Mouse (Mus musculus) forebrain, postnatal 0 days (tissue): ENCODE data around the gene Cluap1. TPM values are rescaled to one million over a fixed set of nuclear protein-coding genes. Genes with fewer than 3 reads are reported as not detected.

Experiments
- ATAC-seq: fragments of 200-750 bp; cut with Nextera tagmentation; 2 replicates; pipeline ENCODE4 v1.8.0; 2017; ENCODE audit warnings: mild to moderate bottlenecking, moderate library complexity
- DNase-seq: peaks from one replicate; pipeline ENCODE4 v3.0.0-alpha.2; 2015
- H3K27ac ChIP-seq: fragments of 300-500 bp; sonication (generic); 2 replicates; pipeline ENCODE4 v1.5.1; 2014; ENCODE audit warnings: low read depth, mild to moderate bottlenecking, antibody characterized with exemption, low read length, moderate library complexity, mixed read lengths
- H3K27me3 ChIP-seq: fragments of 300-500 bp; sonication (generic); 2 replicates; pipeline ENCODE4 v1.6.1; 2014; ENCODE audit warnings: mild to moderate bottlenecking, low read length, mixed read lengths; ENCODE audit not compliant: insufficient read depth
- H3K36me3 ChIP-seq: fragments of 300-500 bp; sonication (generic); 2 replicates; pipeline ENCODE4 v1.6.1; 2014; ENCODE audit warnings: mild to moderate bottlenecking, moderate library complexity; ENCODE audit not compliant: insufficient read depth
- H3K4me1 ChIP-seq: fragments of 300-500 bp; sonication (generic); 2 replicates; pipeline ENCODE4 v1.6.1; 2014; ENCODE audit warnings: antibody characterized with exemption; ENCODE audit not compliant: insufficient read depth
- H3K4me2 ChIP-seq: fragments of 300-500 bp; sonication (generic); 2 replicates; pipeline ENCODE4 v1.6.1; 2014; ENCODE audit warnings: low read depth, mild to moderate bottlenecking, moderate library complexity
- H3K4me3 ChIP-seq: fragments of 300-500 bp; sonication (generic); 2 replicates; pipeline ENCODE4 v1.5.1; 2014; ENCODE audit warnings: low read depth, low read length, mixed read lengths
- H3K9ac ChIP-seq: fragments of 300-500 bp; sonication (generic); 2 replicates; pipeline ENCODE4 v1.6.1; 2014; ENCODE audit warnings: mild to moderate bottlenecking
- H3K9me3 ChIP-seq: fragments of 300-500 bp; sonication (generic); 2 replicates; pipeline ENCODE4 v1.6.1; 2016; ENCODE audit warnings: low read length
- CTCF ChIP-seq: sonication (generic); IDR thresholded peaks from 2 replicates; pipeline ENCODE4 v1.5.1; 2016; ENCODE audit warnings: antibody characterized with exemption, control low read depth, low read depth
- WGBS: fragments of 180-500 bp; shearing (Covaris S2); extraction: QIAGEN DNeasy Blood & Tissue Kit; methylation state at CpG from one replicate; pipeline ENCODE4 v1.1.7; 2014; 5-methylcytosine and 5-hydroxymethylcytosine counted together
- polyA plus RNA-seq: library from polyadenylated mRNA; unstranded; fragments of >200 nt; fragmentation: Nextera tagmentation; extraction: Ambion mirVana; gene quantifications from 2 replicates; pipeline ENCODE4 v1.2.1, GENCODE M21; 2015
- total RNA-seq: library from RNA; depleted of rRNA; stranded (reverse); fragments of >200 nt; gene quantifications from 2 replicates; pipeline ENCODE4 v1.2.3, GENCODE M21; 2014

Cluap1 gene
- total and polyA plus RNA-seq, 2 experiments from 2014 or later = 36.9 to 45.2 TPM

DNA sequence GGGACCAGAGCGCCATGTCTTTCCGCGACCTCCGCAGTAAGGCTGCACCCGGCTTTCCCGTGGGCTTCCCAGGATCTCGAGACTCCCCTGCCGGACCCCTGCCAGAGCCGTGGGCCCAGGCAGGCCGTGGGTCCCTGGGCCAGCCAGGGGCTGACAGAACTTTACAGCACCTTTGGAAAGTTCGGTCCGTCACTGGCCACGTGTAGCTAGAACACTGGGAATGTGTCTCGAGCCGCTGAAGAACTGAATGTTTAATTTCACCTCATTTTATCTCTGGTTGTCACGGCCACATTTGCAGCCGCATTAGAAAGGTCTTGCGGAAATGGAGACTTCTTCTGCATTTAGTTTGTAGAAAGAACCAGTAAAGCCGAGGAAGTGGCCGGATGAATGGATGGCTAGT is 517 bp downstream of the Cluap1 start:
- 5% methylated on average over 20 of the region's 20 CpGs for WGBS

DNA sequence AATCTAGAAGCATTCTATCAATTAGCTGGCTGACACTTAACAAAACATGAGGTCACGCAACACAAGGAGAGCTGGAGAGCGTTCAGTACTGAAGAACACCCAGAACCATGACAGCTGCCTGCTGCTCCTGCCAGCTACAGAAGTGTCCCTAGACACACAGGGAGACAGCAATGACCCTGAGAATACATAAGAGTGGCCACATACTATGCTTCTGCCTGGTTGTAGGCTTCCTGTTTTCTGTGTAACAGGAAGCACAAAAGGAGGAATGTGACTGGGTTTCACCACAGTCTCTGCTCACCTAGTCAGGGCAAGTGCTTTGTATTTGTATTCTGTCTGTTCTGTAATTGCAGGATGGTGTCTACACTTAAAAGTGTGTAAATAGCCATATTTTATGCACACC is 12.2 kb downstream of the Cluap1 start:
- Histone ChIP-seq H3K27me3 (no peaks in the 10 kb centered on the region), H3K27ac (no peak overlapping the region), H3K4me2 (no peak overlapping the region), H3K4me3 (no peak overlapping the region), H3K36me3 (peaks cover 87% of the 10 kb centered on the region), H3K4me1 (no peaks in the 10 kb centered on the region), H3K9me3 (no peaks in the 10 kb centered on the region), H3K9ac (no peak overlapping the region)
- DNase-seq (no peak), ATAC-seq (no peak)
- WGBS = 88% methylated on average over 2 of the region's 2 CpGs
- TF ChIP-seq CTCF = no peak

More for the DNA sequence above, 517 bp downstream of the Cluap1 start:
- Histone ChIP-seq H3K9me3 (no peaks in the 10 kb centered on the region), H3K27me3 (no peaks in the 10 kb centered on the region), H3K4me2 (peak overlapping the region; percentile 81), H3K4me1 (peaks cover 7% of the 10 kb centered on the region; the same call in 1 of the 2 replicates), H3K4me3 (peak overlapping the region; percentile 79), H3K27ac (peak overlapping the region; percentile 83), H3K9ac (peak overlapping the region; percentile 72), H3K36me3 (peaks cover 40% of the 10 kb centered on the region)
- no peak for DNase-seq
- no peak for ATAC-seq
- TF ChIP-seq CTCF = no peak

- H3K36me3 ChIP-seq = peaks cover 84% of the 10 kb centered on the region
- no peak overlapping the region for H3K27ac ChIP-seq
- no peak overlapping the region for H3K4me2 ChIP-seq
- WGBS = 93% methylated on average over 3 of the region's 3 CpGs
- no peak overlapping the region for H3K9ac ChIP-seq
- no peaks in the 10 kb centered on the region for H3K9me3 ChIP-seq
- no peak for DNase-seq
- H3K4me3 ChIP-seq = no peak overlapping the region
- H3K4me1 ChIP-seq = no peaks in the 10 kb centered on the region
- H3K27me3 ChIP-seq = no peaks in the 10 kb centered on the region
- TF ChIP-seq CTCF = no peak
- ATAC-seq = no peak
Measured at GRCm38 (mm10) chr16:3923515-3923914, 14.9 kb downstream of the Cluap1 start.

- no peak for DNase-seq
- H3K27ac ChIP-seq = no peak overlapping the region
Measured at GRCm38 (mm10) chr16:3923966-3924365, 15.4 kb downstream of the Cluap1 start.

DNA sequence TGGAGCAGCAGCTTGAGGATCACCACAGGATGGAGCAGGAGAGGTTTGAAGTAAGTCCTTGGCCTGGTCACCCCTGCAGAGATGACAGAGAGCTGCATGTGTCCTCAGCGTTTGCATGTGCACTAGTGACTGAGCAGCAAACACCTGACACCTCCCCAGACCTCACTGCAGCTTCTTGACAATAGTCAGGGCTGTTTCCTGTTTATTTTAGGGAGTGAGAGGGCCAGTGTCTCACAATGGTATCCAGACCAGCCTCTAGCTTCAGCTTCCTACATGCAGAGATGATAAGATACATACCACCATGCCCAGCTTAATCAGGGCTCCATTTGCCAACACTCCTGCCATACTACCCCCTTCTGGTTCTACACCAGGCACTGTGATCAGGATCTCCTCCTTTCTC is 20.0 kb downstream of the Cluap1 start:
- Histone ChIP-seq H3K36me3 (peaks cover 66% of the 10 kb centered on the region), H3K4me1 (no peaks in the 10 kb centered on the region), H3K27me3 (no peaks in the 10 kb centered on the region), H3K9ac (no peak overlapping the region), H3K4me3 (no peak overlapping the region), H3K4me2 (no peak overlapping the region), H3K9me3 (no peaks in the 10 kb centered on the region), H3K27ac (no peak overlapping the region)
- no peak for ATAC-seq
- TF ChIP-seq CTCF = no peak
- WGBS = 80% methylated on average over 1 of the region's 1 CpGs
- DNase-seq = no peak

More at GRCm38 (mm10) chr16:3923966-3924365, 15.4 kb downstream of the Cluap1 start:
- WGBS = 90% methylated on average over 4 of the region's 4 CpGs
- Histone ChIP-seq H3K27me3 (no peaks in the 10 kb centered on the region), H3K4me1 (no peaks in the 10 kb centered on the region), H3K4me2 (no peak overlapping the region), H3K36me3 (peaks cover 83% of the 10 kb centered on the region), H3K9me3 (no peaks in the 10 kb centered on the region), H3K4me3 (no peak overlapping the region), H3K9ac (no peak overlapping the region)
- TF ChIP-seq CTCF = no peak
- no peak for ATAC-seq

GRCm38 (mm10) chr16:3929151-3929550 is 20.6 kb downstream of the Cluap1 start:
- DNase-seq = no peak
- 75% methylated on average over 7 of the region's 7 CpGs for WGBS
- H3K9ac ChIP-seq = no peak overlapping the region

GRCm38 (mm10) chr16:3933536-3933935 is 24.9 kb downstream of the Cluap1 start:
- H3K9ac ChIP-seq = no peak overlapping the region
- H3K4me2 ChIP-seq = no peak overlapping the region
- no peak for TF ChIP-seq CTCF
- WGBS = 94% methylated on average over 6 of the region's 6 CpGs
- DNase-seq (no peak), ATAC-seq (no peak)
- H3K36me3 ChIP-seq = peaks cover 73% of the 10 kb centered on the region
- no peaks in the 10 kb centered on the region for H3K27me3 ChIP-seq
- no peaks in the 10 kb centered on the region for H3K4me1 ChIP-seq
- H3K4me3 ChIP-seq = no peak overlapping the region
- no peak overlapping the region for H3K27ac ChIP-seq
- no peaks in the 10 kb centered on the region for H3K9me3 ChIP-seq

More at GRCm38 (mm10) chr16:3929151-3929550, 20.6 kb downstream of the Cluap1 start:
- H3K36me3 ChIP-seq = peaks cover 66% of the 10 kb centered on the region
- ATAC-seq = no peak
- no peaks in the 10 kb centered on the region for H3K9me3 ChIP-seq
- TF ChIP-seq CTCF = no peak
- no peaks in the 10 kb centered on the region for H3K27me3 ChIP-seq
- no peak overlapping the region for H3K4me2 ChIP-seq
- no peaks in the 10 kb centered on the region for H3K4me1 ChIP-seq
- no peak overlapping the region for H3K27ac ChIP-seq
- H3K4me3 ChIP-seq = no peak overlapping the region

DNA sequence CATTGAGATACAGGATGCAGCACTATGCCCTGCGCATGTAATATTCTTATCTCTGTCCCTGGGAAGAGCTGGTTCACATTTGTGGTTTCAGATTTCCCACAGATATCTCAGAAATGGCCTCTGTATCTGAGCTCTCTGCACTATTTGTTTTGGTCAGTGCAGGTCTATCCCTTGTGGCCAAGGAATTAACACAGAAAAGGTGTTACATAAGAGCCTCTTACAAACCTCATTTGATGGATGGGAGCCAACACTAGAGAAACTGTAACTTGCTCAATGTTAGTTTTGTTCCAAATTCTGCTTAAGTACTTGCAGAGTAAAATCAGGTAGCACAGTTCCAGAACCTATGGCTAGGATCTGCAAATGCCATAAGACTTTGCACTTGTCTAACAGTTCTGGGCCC is 25.5 kb downstream of the Cluap1 start:
- DNase-seq (no peak), ATAC-seq (no peak)
- no peaks in the 10 kb centered on the region for H3K4me1 ChIP-seq
- no peak overlapping the region for H3K4me2 ChIP-seq
- TF ChIP-seq CTCF = no peak
- 95% methylated on average over 1 of the region's 1 CpGs for WGBS
- H3K9me3 ChIP-seq = no peaks in the 10 kb centered on the region
- H3K9ac ChIP-seq = no peak overlapping the region
- H3K27ac ChIP-seq = no peak overlapping the region
- no peaks in the 10 kb centered on the region for H3K27me3 ChIP-seq
- H3K4me3 ChIP-seq = no peak overlapping the region
- H3K36me3 ChIP-seq = peaks cover 73% of the 10 kb centered on the region
